Mouse (Mus musculus) midbrain, embryonic 13.5 days (tissue): ENCODE results near the gene Mrvi1. TPM values are rescaled to one million over a fixed set of nuclear protein-coding genes. Genes with fewer than 3 reads are reported as not detected.

Source experiments
- ATAC-seq: fragments of 200-750 bp; cut with Nextera tagmentation; 2 replicates; pipeline ENCODE4 v1.8.0; 2017; ENCODE audit warnings: mild to moderate bottlenecking, moderate TSS enrichment, moderate library complexity
- H3K27ac ChIP-seq: fragments of 300-500 bp; sonication (generic); 2 replicates; pipeline ENCODE4 v1.5.1; 2015; ENCODE audit warnings: inconsistent platforms, mild to moderate bottlenecking, moderate library complexity
- H3K27me3 ChIP-seq: fragments of 300-500 bp; sonication (generic); 2 replicates; pipeline ENCODE4 v1.6.1; 2015; ENCODE audit warnings: mild to moderate bottlenecking, inconsistent platforms
- H3K36me3 ChIP-seq: fragments of 300-500 bp; sonication (generic); 2 replicates; pipeline ENCODE4 v1.6.1; 2015; ENCODE audit warnings: mild to moderate bottlenecking, inconsistent platforms
- H3K4me1 ChIP-seq: fragments of 300-500 bp; sonication (generic); replicated peaks from 2 replicates; pipeline ENCODE4 v1.6.1; 2015; ENCODE audit warnings: inconsistent platforms
- H3K4me2 ChIP-seq: fragments of 300-500 bp; sonication (generic); replicated peaks from 2 replicates; pipeline ENCODE4 v1.6.1; 2015; ENCODE audit warnings: moderate library complexity, mild to moderate bottlenecking, inconsistent platforms
- H3K4me3 ChIP-seq: fragments of 300-500 bp; sonication (generic); replicated peaks from 2 replicates; pipeline ENCODE4 v1.5.1; 2015; ENCODE audit warnings: mild to moderate bottlenecking, inconsistent platforms
- H3K9ac ChIP-seq: fragments of 300-500 bp; sonication (generic); replicated peaks from 2 replicates; pipeline ENCODE4 v1.6.1; 2015; ENCODE audit warnings: mild to moderate bottlenecking, inconsistent platforms
- H3K9me3 ChIP-seq: fragments of 300-500 bp; sonication (generic); 2 replicates; pipeline ENCODE4 v1.6.1; 2016; ENCODE audit warnings: mild to moderate bottlenecking, inconsistent platforms
- WGBS: fragments of 180-500 bp; shearing (Covaris S2); methylation state at CpG from one replicate; pipeline ENCODE4 v1.1.7; 2015; 5-methylcytosine and 5-hydroxymethylcytosine counted together
- polyA plus RNA-seq: library from polyadenylated mRNA; unstranded; fragments of >200 nt; fragmentation: Nextera tagmentation; extraction: Ambion mirVana; gene quantifications from 2 replicates; pipeline ENCODE4 v1.2.1, GENCODE M21; 2015

Mrvi1 gene
- polyA plus RNA-seq, 1 experiment from 2014 or later, result 0.62 TPM

DNA sequence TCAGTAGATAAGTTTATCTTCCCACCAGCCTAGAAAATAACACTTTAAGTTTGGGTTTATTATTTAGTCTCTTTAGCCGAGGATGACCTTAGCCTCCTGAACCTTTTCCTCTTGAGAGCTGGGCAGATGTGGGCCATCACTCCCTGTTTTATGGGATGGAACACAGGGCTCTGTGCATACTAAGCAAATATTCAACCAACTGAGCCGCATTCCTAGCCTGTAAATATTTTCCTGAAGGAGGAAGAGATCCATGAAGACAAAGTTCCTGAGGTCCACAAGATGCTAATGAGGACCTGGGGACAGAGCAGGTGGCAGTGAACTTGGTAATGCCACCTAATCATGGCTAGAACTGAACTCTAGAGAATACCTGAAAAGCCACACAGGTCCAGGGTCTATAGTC is 9.5 kb downstream of the Mrvi1 start:
- Histone ChIP-seq H3K4me1 (no peaks in the 10 kb centered on the region), H3K4me3 (no peak overlapping the region), H3K27ac (no peak overlapping the region), H3K9me3 (no peaks in the 10 kb centered on the region), H3K36me3 (no peaks in the 10 kb centered on the region), H3K27me3 (no peaks in the 10 kb centered on the region), H3K9ac (no peak overlapping the region), H3K4me2 (no peak overlapping the region)
- WGBS, result 92% methylated on average over 2 of the region's 2 CpGs
- no peak for ATAC-seq

DNA sequence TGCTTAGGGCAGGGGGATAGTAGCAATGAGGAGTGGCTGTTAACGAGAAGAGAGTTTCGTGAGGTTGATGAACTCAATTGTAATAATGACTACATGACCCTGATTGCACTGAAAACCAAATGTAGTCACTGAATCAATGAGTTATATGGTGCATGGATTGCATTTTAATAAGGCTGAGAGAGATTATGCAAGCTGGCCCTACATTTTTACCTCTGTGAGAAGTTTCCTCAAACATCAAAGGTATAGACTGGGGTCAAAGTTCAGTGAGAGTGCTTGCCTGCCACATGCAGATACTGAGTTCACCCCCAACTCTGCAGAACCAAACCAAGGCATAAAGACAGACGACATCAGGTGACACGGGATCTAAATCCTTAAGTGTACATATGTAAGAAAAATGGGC is 14.9 kb downstream of the Mrvi1 start:
- Histone ChIP-seq H3K4me3 (no peak overlapping the region), H3K9ac (no peak overlapping the region), H3K4me2 (no peak overlapping the region), H3K27ac (no peak overlapping the region), H3K27me3 (no peaks in the 10 kb centered on the region), H3K9me3 (no peaks in the 10 kb centered on the region), H3K36me3 (no peaks in the 10 kb centered on the region), H3K4me1 (0 out of 2 replicates have a peak, but pooled peaks cover 3% of the 10 kb centered on the region)
- WGBS, result 86% methylated on average over 4 of the region's 4 CpGs
- ATAC-seq, result no peak

- no peak for ATAC-seq
- 91% methylated on average over 5 of the region's 5 CpGs for WGBS
- H3K27me3 ChIP-seq, result no peaks in the 10 kb centered on the region
These were observed 15.4 kb downstream of the Mrvi1 start for GRCm38 (mm10) chr7:110966853-110967252.

GRCm38 (mm10) chr7:110965387-110965786 is 16.9 kb downstream of the Mrvi1 start:
- WGBS, result 85% methylated on average over 3 of the region's 3 CpGs
- Histone ChIP-seq H3K4me3 (no peak overlapping the region), H3K36me3 (no peaks in the 10 kb centered on the region), H3K27ac (no peak overlapping the region), H3K4me1 (0 out of 2 replicates have a peak, but pooled peaks cover 3% of the 10 kb centered on the region), H3K9ac (no peak overlapping the region), H3K9me3 (no peaks in the 10 kb centered on the region), H3K27me3 (no peaks in the 10 kb centered on the region), H3K4me2 (no peak overlapping the region)
- no peak for ATAC-seq

More at GRCm38 (mm10) chr7:110966853-110967252, 15.4 kb downstream of the Mrvi1 start:
- H3K4me1 ChIP-seq, result 0 out of 2 replicates have a peak, but pooled peaks cover 3% of the 10 kb centered on the region
- no peak overlapping the region for H3K4me3 ChIP-seq
- H3K27ac ChIP-seq, result no peak overlapping the region
- H3K36me3 ChIP-seq, result no peaks in the 10 kb centered on the region
- H3K4me2 ChIP-seq, result no peak overlapping the region
- no peaks in the 10 kb centered on the region for H3K9me3 ChIP-seq
- H3K9ac ChIP-seq, result no peak overlapping the region

DNA sequence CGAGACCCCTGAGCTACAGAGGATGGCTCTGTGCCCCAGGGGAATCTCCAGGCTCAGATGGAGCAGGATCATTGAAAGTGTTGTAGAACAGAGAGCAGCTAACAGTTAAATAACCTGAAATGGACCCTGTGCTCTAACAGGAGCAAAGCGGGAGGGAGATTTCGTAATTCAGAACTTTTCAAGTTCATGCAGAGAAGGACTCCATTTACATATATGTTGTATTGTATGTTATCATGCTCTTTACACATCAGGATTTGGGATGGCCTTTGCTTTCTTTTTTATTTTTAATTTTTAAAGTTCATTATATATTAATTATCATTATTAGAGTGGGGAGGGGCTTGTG is 18.6 kb downstream of the Mrvi1 start:
- Histone ChIP-seq H3K27me3 (no peaks in the 10 kb centered on the region), H3K27ac (no peak overlapping the region), H3K9me3 (no peaks in the 10 kb centered on the region), H3K4me1 (0 out of 2 replicates have a peak, but pooled peaks cover 3% of the 10 kb centered on the region), H3K4me3 (no peak overlapping the region), H3K9ac (no peak overlapping the region), H3K36me3 (no peaks in the 10 kb centered on the region), H3K4me2 (no peak overlapping the region)
- 80% methylated on average over 3 of the region's 3 CpGs for WGBS
- no peak for ATAC-seq

DNA sequence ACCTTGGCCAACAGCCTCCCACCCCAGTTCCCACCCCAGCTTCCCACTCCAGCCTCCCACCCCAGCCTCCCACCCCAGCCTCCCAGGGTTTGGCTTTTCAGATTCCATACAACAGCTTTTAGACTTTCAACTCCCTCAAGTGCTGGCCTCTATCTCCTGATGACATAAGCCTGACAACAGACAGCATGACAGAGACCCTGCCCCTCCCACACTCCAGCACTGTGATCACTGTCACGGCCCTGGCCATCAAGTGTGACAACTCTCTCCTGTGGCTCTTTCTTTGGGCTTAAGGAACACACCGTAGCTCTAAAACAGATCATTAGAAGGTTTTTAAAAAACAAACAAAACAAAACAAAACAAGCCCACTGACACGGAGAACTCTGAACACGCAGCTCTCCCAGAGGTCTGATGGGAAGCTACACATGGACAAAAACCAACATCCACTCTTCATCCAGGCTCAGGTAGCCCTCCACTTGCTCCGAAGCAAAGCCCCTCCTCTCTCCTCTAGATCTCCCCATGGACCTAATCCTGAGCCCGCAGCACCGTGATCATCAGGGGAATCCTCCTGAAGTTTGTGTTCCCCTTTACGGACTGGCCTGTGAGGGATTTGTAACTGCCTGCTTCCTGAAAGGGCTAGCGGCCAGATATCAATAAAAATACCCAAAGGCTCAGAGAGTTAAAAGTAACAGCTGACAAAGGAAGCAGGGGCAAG is 19.2 kb downstream of the Mrvi1 start:
- 56% methylated on average over 9 of the region's 9 CpGs for WGBS
- Histone ChIP-seq H3K4me3 (no peak overlapping the region), H3K4me1 (0 out of 2 replicates have a peak, but pooled peaks cover 3% of the 10 kb centered on the region), H3K27me3 (no peaks in the 10 kb centered on the region), H3K9me3 (no peaks in the 10 kb centered on the region), H3K9ac (no peak overlapping the region), H3K27ac (no peak overlapping the region), H3K4me2 (no peak overlapping the region), H3K36me3 (no peaks in the 10 kb centered on the region)
- ATAC-seq, result no peak

- Histone ChIP-seq H3K4me2 (no peak overlapping the region), H3K27ac (no peak overlapping the region), H3K4me3 (no peak overlapping the region), H3K9ac (no peak overlapping the region), H3K9me3 (no peaks in the 10 kb centered on the region), H3K27me3 (no peaks in the 10 kb centered on the region), H3K36me3 (no peaks in the 10 kb centered on the region), H3K4me1 (0 out of 2 replicates have a peak, but pooled peaks cover 3% of the 10 kb centered on the region)
- 86% methylated on average over 3 of the region's 3 CpGs for WGBS
- ATAC-seq, result no peak
These were observed 19.8 kb downstream of the Mrvi1 start for GRCm38 (mm10) chr7:110962497-110962896.

- no peak for ATAC-seq
- no peak overlapping the region for H3K9ac ChIP-seq
- 90% methylated on average over 14 of the region's 14 CpGs for WGBS
These were observed 25.7 kb downstream of the Mrvi1 start for GRCm38 (mm10) chr7:110956422-110957170.

DNA sequence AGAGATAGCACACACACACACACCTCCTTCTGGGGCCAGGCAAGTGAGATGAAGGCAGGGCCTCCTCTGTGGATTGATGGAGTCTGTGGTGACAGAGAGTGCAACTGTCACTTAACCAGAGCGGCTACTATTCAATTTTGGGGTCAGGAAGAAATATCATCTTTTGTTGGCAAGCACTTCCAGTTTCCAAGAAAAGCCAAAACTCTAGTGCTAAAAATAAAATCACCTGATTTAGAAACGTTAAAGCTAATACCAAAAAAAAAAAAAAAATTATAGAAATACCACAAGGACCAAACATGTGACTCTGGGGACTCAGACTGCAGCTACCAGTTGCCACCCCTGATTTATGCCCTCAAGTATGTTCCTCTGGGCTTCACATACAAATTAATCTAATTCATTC is 26.7 kb downstream of the Mrvi1 start:
- ATAC-seq, result no peak
- H3K36me3 ChIP-seq, result no peaks in the 10 kb centered on the region
- H3K4me3 ChIP-seq, result no peak overlapping the region
- no peaks in the 10 kb centered on the region for H3K27me3 ChIP-seq
- H3K27ac ChIP-seq, result no peak overlapping the region
- no peak overlapping the region for H3K4me2 ChIP-seq
- H3K4me1 ChIP-seq, result no peaks in the 10 kb centered on the region
- H3K9ac ChIP-seq, result no peak overlapping the region
- no peaks in the 10 kb centered on the region for H3K9me3 ChIP-seq
- 88% methylated on average over 2 of the region's 2 CpGs for WGBS

More at GRCm38 (mm10) chr7:110956422-110957170, 25.7 kb downstream of the Mrvi1 start:
- H3K4me1 ChIP-seq, result no peaks in the 10 kb centered on the region
- no peak overlapping the region for H3K4me3 ChIP-seq
- no peak overlapping the region for H3K27ac ChIP-seq
- H3K9me3 ChIP-seq, result no peaks in the 10 kb centered on the region
- H3K27me3 ChIP-seq, result no peaks in the 10 kb centered on the region
- H3K4me2 ChIP-seq, result no peak overlapping the region
- no peaks in the 10 kb centered on the region for H3K36me3 ChIP-seq

GRCm38 (mm10) chr7:110954072-110954858 is 28.0 kb downstream of the Mrvi1 start:
- Histone ChIP-seq H3K4me2 (no peak overlapping the region), H3K4me1 (no peaks in the 10 kb centered on the region), H3K4me3 (no peak overlapping the region), H3K9me3 (no peaks in the 10 kb centered on the region), H3K9ac (no peak overlapping the region), H3K27me3 (no peaks in the 10 kb centered on the region), H3K27ac (no peak overlapping the region), H3K36me3 (no peaks in the 10 kb centered on the region)
- WGBS, result 85% methylated on average over 6 of the region's 6 CpGs
- no peak for ATAC-seq

DNA sequence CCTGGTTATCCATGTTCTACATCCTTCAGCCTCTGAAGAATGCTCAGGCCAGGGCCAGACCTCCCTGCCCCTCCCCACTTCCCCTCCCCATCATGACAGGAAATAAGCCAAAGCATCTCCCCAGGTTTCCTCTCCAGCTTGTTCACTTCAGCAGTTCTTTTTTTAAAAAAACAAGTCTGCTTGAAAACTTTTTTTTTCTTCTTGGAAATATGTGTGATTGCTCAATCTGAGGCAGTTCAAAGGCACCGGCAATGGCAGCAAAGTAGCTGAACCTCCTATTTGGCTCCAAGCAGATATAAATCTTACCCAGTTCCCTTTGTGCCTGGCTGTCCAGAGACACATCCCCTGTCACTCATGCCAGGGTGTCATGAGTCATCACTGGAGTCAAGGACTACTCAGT is 29.1 kb downstream of the Mrvi1 start:
- no peaks in the 10 kb centered on the region for H3K27me3 ChIP-seq
- H3K9me3 ChIP-seq, result no peaks in the 10 kb centered on the region
- H3K27ac ChIP-seq, result no peak overlapping the region
- no peaks in the 10 kb centered on the region for H3K36me3 ChIP-seq
- no peaks in the 10 kb centered on the region for H3K4me1 ChIP-seq
- no peak overlapping the region for H3K4me2 ChIP-seq
- ATAC-seq, result no peak
- 96% methylated on average over 1 of the region's 1 CpGs for WGBS
- H3K9ac ChIP-seq, result no peak overlapping the region
- H3K4me3 ChIP-seq, result no peak overlapping the region

GRCm38 (mm10) chr7:110950621-110950925 is 31.7 kb downstream of the Mrvi1 start:
- Histone ChIP-seq H3K36me3 (no peaks in the 10 kb centered on the region), H3K27ac (no peak overlapping the region), H3K9me3 (no peaks in the 10 kb centered on the region), H3K4me3 (no peak overlapping the region), H3K4me1 (no peaks in the 10 kb centered on the region), H3K27me3 (no peaks in the 10 kb centered on the region), H3K4me2 (no peak overlapping the region), H3K9ac (no peak overlapping the region)
- no peak for ATAC-seq
